Mouse (Mus musculus) ovary, adult 18-20 months (tissue): Measurements from ENCODE around the gene Ifna5.
"Not testable (repeated sequence)": the region's sequence is repeated elsewhere in the genome, so short reads cannot be mapped to it uniquely, and the experiment has no call there.

Source experiments
- DNase-seq: peaks from one replicate; pipeline ENCODE4 v3.0.0; 2022; ENCODE audit warnings: low spot score, mixed read lengths

Gene Ifna5

DNA sequence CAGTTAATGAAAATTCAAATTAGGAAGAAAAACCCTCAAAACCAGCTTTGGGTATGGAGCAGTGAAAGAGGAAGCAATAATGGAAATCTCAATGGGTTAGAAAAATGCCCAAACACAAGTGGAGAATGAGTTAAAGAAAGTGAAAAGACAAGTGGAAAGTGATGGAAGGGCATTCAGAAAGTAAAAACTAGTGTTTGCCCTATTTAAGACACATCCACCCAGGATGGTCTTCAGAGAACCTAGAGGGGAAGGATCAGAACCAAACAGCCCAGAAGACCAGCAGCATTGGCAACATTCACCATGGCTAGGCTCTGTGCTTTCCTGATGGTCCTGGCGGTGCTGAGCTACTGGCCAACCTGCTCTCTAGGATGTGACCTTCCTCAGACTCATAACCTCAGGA is at the start of gene Ifna5:
TSS of gene Ifna5 (plus strand) at position 301 of the 400 bp plus-strand sequence.
- DNase-seq, result not testable (repeated sequence)

DNA sequence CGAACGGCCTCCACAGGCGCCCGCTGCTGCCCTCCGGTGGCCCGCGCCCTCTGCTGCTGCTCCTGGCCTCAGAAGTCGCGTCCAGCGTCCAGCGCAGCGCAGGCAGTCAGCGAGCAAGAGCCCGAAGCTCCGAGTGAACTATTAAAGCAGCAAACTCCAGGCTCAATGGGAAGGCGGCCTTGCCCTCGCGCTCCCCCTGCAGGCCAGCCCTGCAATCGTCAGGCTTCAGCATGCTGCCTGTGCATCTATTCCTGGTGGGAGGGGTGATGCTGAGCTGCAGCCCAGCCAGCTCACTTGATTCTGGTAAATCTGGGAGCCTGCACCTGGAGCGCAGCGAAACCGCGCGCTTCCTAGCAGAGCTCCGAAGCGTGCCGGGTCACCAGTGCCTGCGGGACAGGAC is 46.9 kb upstream of the Ifna5 start, which contains the start of gene Gm13277:
TSS of gene Gm13277 (plus strand) at position 231 of the 400 bp plus-strand sequence.
- peak; percentile 62 for DNase-seq

DNA sequence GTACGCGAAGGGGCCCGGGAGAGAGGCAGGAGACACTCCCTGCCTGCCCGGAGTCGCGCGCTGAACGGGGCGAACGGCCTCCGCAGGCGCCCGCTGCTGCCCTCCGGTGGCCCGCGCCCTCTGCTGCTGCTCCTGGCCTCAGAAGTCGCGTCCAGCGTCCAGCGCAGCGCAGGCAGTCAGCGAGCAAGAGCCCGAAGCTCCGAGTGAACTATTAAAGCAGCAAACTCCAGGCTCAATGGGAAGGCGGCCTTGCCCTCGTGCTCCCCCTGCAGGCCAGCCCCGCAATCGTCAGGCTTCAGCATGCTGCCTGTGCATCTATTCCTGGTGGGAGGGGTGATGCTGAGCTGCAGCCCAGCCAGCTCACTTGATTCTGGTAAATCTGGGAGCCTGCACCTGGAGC is 44.1 kb upstream of the Ifna5 start, which contains the start of gene Gm13278:
TSS of gene Gm13278 (plus strand) at position 301 of the 400 bp plus-strand sequence.
- DNase-seq, result not testable (repeated sequence)

- DNase-seq, result peak; percentile 70
Measured at GRCm38 (mm10) chr4:88793936-88794675, 41.2 kb upstream of the Ifna5 start, which contains the start of gene Gm13275. TSS of gene Gm13275 (plus strand) at chr4:88794487.

GRCm38 (mm10) chr4:88797097-88797496 is 38.2 kb upstream of the Ifna5 start, which contains the start of gene Gm13279:
TSS of gene Gm13279 (plus strand) at chr4:88797397.
- not testable (repeated sequence) for DNase-seq

- DNase-seq, result not testable (repeated sequence)
Measured at GRCm38 (mm10) chr4:88799365-88799764, 36.0 kb upstream of the Ifna5 start, which contains the start of gene Gm13285. TSS of gene Gm13285 (plus strand) at chr4:88799665.

- DNase-seq, result not testable (repeated sequence)
Measured at GRCm38 (mm10) chr4:88802954-88803353, 32.4 kb upstream of the Ifna5 start, which contains the start of gene Gm13287. TSS of gene Gm13287 (plus strand) at chr4:88803254.

- not testable (repeated sequence) for DNase-seq
Measured at GRCm38 (mm10) chr4:88805231-88805630, 30.1 kb upstream of the Ifna5 start, which contains the start of gene Gm13288. TSS of gene Gm13288 (plus strand) at chr4:88805531.

- peak; percentile 25 for DNase-seq
Measured at GRCm38 (mm10) chr4:88805761-88806160, 29.6 kb upstream of the Ifna5 start.

- DNase-seq, result no peak
Measured at GRCm38 (mm10) chr4:88815928-88816327, 19.4 kb upstream of the Ifna5 start, which contains the start of gene Ifna7. TSS of gene Ifna7 (plus strand) at chr4:88816228.

DNA sequence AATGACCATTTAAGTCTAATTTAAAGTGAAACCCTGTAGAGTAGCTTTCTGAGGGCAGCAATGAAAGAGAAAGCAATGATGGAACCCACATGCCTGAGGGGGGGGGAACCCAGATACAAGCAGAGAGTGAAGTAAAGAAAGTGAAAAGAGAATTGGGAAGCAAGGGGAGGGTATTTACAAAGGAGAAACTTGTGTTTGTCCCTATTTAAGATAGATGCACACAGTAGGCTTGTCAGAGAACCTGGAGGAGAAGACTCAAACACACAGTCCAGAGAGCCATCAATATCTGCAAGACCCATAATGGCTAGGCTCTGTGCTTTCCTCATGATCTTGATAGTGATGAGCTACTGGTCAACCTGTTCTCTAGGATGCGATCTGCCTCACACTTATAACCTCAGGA is 15.7 kb upstream of the Ifna5 start, which contains the start of gene Ifna11:
TSS of gene Ifna11 (plus strand) at position 301 of the 400 bp plus-strand sequence.
- DNase-seq, result no peak

GRCm38 (mm10) chr4:88822995-88823394 is 12.3 kb upstream of the Ifna5 start:
- DNase-seq, result no peak

GRCm38 (mm10) chr4:88827116-88827515 is 8.2 kb upstream of the Ifna5 start, which contains the start of gene Ifna6:
TSS of gene Ifna6 (plus strand) at chr4:88827416.
- not testable (repeated sequence) for DNase-seq

GRCm38 (mm10) chr4:88830523-88830922 is 4.8 kb upstream of the Ifna5 start:
- DNase-seq, result no peak

- no peak for DNase-seq
Measured at GRCm38 (mm10) chr4:88838828-88839227, 3.5 kb downstream of the Ifna5 start.

DNA sequence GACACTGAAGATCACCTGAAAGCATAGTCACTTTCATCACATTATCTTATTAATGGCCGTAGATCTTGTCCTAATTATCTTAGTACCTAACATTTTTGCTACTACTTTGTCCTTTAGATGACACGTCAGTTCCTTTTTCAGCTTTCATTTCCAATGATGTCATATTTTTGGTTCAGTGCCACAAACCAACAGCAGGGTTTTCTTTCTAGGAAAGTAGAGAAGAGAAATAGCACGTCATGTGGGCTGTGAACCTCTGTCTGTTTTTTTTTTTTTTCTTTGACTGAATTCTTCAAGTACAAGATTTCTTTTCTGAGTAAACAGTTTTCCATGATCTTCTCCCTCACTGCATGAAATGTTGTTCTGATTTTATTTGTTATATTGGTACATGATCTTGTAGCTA is 4.7 kb downstream of the Ifna5 start:
- no peak for DNase-seq

DNA sequence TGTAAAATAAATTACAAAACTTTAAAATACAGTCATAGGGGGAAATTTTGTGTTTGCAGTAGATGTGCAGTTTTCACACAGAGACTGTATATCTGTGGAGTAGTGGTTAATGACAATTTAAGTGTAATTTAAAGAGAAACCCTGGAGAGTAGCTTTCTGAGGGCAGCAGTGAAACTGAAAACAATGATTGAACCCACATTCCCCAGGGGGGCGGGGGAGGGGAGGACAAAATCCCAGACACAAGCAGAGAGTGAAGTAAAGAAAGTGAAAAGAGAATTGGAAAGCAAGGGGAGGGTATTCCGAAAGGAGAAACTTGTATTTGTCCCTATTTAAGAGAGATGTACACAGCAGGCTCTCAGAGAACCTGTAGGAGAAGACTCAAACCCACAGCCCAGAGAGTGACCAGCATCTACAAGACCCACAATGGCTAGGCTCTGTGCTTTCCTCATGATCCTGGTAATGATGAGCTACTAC is 6.2 kb downstream of the Ifna5 start, which contains the start of gene Ifna4:
TSS of gene Ifna4 (plus strand) at position 424 of the 474 bp plus-strand sequence.
- no peak for DNase-seq

- no peak for DNase-seq
Measured at GRCm38 (mm10) chr4:88845334-88845733, 10.0 kb downstream of the Ifna5 start.

- no peak for DNase-seq
Measured at GRCm38 (mm10) chr4:88849698-88850097, 14.4 kb downstream of the Ifna5 start, which contains the start of gene Ifna1. TSS of gene Ifna1 (plus strand) at chr4:88850087.

DNA sequence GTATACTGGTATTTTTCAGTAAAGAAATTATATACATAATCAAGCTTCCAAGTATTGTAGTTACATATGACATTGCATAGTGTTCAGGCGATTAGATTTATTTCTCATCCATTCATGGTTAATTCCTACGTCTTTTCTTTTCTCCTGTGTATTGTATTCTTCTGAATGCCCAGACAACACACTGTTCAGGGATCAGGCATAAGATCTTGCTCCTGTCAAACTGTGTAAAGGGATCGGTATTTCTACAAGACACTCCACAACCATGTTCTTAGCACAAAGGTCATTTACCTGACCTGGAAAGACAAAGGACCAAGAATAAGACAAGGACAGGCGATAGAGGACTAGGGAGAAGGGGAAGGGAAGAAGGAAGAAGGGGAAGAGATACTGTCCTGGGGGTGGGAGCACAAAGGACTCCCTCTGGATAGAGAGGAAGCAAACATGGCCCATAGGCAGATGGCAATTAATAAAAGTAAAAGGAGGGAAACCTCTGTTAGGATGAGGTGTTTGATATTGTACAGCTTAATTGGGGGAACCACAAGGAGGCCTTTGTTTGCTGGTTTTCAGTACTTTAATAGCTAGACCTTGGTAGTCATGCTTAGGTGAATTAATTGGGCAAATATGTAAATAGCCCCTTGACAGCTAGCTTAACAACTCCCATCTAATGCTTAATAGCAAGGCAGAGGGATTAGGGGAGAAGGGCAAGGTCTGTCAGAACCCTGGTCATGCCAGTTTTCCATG is 15.9 kb downstream of the Ifna5 start:
- no peak for DNase-seq

- no peak for DNase-seq
Measured at GRCm38 (mm10) chr4:88859214-88859613, 23.9 kb downstream of the Ifna5 start.

DNA sequence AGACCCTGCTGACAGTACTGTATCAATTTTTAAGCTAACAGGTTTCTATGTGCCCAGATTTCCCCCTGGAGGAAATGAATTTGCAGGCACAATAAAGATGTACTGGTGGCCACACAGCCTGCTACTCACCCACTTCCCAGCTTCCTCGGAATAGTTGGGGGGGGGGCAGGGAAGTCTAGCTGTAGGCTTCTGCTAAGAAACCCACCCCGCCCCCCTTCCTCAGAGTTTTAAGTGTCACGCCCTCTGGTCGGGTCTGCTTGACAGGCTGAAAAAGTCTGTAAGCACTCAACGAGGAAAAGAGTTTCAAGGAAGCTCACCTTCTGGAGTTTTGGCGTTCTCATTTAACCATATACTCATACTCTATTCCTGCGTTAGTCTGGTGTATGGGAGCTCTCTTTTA is 28.0 kb downstream of the Ifna5 start:
- no peak for DNase-seq
